Mouse (Mus musculus) cerebellum, adult (tissue): Measurements from ENCODE around the gene Pcca.

Experiments
- ATAC-seq: cut with Nextera tagmentation; 2 replicates; pipeline ENCODE4 v1.9.2; 2017; ENCODE audit warnings: mild to moderate bottlenecking, moderate library complexity, mixed read lengths; ENCODE audit not compliant: insufficient number of reproducible peaks, low FRiP score, low TSS enrichment

The Pcca gene

DNA sequence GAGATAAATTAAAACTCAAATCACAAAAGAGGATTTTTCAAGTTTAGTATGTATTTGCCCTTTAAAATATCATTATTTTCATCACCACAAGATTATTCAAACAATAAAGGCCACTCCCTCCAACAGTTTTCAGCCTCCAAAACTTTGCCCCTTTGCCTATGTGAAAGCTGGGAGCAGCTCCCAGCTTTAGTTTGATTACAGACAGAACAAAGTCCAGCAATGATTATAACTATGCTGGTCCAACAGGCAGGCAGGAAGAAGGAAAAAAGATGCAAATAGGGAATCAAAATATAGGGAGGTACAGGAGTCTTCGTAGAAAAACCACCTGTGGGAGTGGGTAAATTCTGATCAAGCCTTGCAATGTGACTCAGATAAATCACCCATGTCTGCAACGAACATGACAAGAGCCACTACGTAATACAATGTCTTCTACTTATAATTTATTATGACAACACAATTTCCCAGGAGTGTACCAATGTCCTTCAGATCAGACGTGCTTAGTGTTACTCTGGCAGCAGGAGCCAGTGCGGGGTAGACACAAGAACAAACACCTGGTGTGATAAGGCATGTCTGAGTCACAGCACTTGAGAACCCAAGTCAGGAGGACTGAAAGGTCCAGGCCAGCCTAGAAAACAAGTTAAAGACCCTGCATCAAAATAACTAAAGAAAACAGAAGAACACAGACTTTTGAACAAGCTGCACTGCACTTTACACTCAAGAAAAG, 375.4 kb downstream of the Pcca start:
- no peak for ATAC-seq

DNA sequence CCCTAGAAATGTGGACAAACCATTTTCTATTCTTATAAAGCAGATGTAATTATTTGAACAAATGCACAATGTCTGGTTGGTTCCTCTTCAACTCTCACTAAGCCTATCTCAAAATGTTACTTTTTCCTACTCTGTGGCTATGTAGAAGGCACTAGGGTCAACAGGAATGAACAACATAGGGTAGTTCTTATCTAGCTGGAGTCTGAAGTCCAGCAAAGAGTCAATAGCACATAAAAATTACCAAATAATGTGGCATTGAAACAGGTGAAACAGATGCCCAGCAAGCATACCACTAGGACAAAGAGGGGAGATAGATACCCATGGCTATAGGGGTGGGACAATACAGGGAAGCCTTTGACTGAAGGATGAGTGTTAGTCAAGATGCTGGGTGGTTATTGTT, 377.1 kb downstream of the Pcca start:
- no peak for ATAC-seq

GRCm38 (mm10) chr14:122912137-122912536, 378.0 kb downstream of the Pcca start:
- ATAC-seq = no peak

GRCm38 (mm10) chr14:122912812-122913498, 378.8 kb downstream of the Pcca start:
- peak; percentile 74 for ATAC-seq

GRCm38 (mm10) chr14:122913657-122914056, 379.5 kb downstream of the Pcca start, which contains the start of gene Ggact:
Ggact (minus strand) TSS chr14:122913757.
- ATAC-seq = no peak

GRCm38 (mm10) chr14:122917676-122918075, 383.6 kb downstream of the Pcca start:
- ATAC-seq = no peak

DNA sequence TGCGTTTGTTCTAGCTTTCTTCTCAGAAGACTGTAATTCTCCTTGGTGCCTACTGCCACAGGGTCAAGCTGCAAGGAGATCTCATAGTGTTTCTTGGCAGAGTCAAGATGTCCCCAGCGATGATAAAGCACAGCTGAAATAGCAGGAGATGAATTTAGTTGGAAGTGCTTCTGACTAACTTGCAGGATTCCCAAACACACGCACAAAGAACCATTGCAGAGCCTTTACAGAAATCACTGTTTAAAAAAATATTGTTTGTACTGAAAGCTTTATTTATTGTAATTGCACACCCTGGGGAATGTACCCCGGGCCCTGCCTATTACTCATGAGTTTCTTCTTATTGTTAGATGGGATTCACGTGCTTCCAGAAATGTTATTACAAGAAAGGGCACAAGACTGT, 385.9 kb downstream of the Pcca start:
- ATAC-seq = no peak

GRCm38 (mm10) chr14:122936460-122936859, 402.3 kb downstream of the Pcca start:
- ATAC-seq = peak; percentile 52; the same call in 1 of the 2 replicates
